Mouse (Mus musculus) embryonic facial prominence, embryonic 15.5 days (tissue): Measurements from ENCODE around the gene Dcxr. TPM values are rescaled to one million over a fixed set of nuclear protein-coding genes. Genes with fewer than 3 reads are reported as not detected.
A peak's percentile ranks its signal among the peaks of the same experiment; 100 is the strongest.
"Not testable (repeated sequence)": the region's sequence is repeated elsewhere in the genome, so short reads cannot be mapped to it uniquely, and the experiment has no call there.

Experiments used
- ATAC-seq: fragments of 200-750 bp; cut with Nextera tagmentation; 2 replicates; pipeline ENCODE4 v1.8.0; 2017; ENCODE audit warnings: low read depth, moderate TSS enrichment; ENCODE audit not compliant: insufficient number of reproducible peaks, low FRiP score, low TSS enrichment
- H3K27ac ChIP-seq: fragments of 300-500 bp; sonication (generic); replicated peaks from 2 replicates; pipeline ENCODE4 v1.5.1; 2015; ENCODE audit warnings: mild to moderate bottlenecking, inconsistent platforms
- H3K27me3 ChIP-seq: fragments of 300-500 bp; sonication (generic); 2 replicates; pipeline ENCODE4 v1.6.1; 2015; ENCODE audit warnings: inconsistent platforms
- H3K36me3 ChIP-seq: fragments of 300-500 bp; sonication (generic); 2 replicates; pipeline ENCODE4 v1.6.1; 2015; ENCODE audit warnings: mild to moderate bottlenecking, inconsistent platforms
- H3K4me1 ChIP-seq: fragments of 300-500 bp; sonication (generic); 2 replicates; pipeline ENCODE4 v1.6.1; 2015; ENCODE audit warnings: inconsistent platforms
- H3K4me2 ChIP-seq: fragments of 300-500 bp; sonication (generic); replicated peaks from 2 replicates; pipeline ENCODE4 v1.6.1; 2015; ENCODE audit warnings: mild to moderate bottlenecking, inconsistent platforms
- H3K4me3 ChIP-seq: fragments of 300-500 bp; sonication (generic); replicated peaks from 2 replicates; pipeline ENCODE4 v1.5.1; 2015; ENCODE audit warnings: mild to moderate bottlenecking, inconsistent platforms
- H3K9ac ChIP-seq: fragments of 300-500 bp; sonication (generic); 2 replicates; pipeline ENCODE4 v1.6.1; 2015; ENCODE audit warnings: inconsistent platforms
- H3K9me3 ChIP-seq: fragments of 300-500 bp; sonication (generic); replicated peaks from 2 replicates; pipeline ENCODE4 v1.6.1; 2016; ENCODE audit warnings: inconsistent platforms
- WGBS: fragments of 180-500 bp; shearing (Covaris S2); methylation state at CpG from one replicate; pipeline ENCODE4 v1.1.7; 2015; 5-methylcytosine and 5-hydroxymethylcytosine counted together
- polyA plus RNA-seq: library from polyadenylated mRNA; unstranded; fragments of >200 nt; fragmentation: Nextera tagmentation; extraction: Ambion mirVana; gene quantifications from 2 replicates; pipeline ENCODE4 v1.2.1, GENCODE M21; 2015

The Dcxr gene
- polyA plus RNA-seq: 35.9 and 36.6 TPM in 2 replicates

- H3K4me1 ChIP-seq: peaks cover 31% of the 10 kb centered on the region
- H3K36me3 ChIP-seq: no peaks in the 10 kb centered on the region
- peak within 1 kb of the TSS; percentile 67 for H3K4me3 ChIP-seq
- no peaks in the 10 kb centered on the region for H3K9me3 ChIP-seq
- WGBS: 1% methylated on average over 14 of the region's 14 CpGs
- H3K27me3 ChIP-seq: no peaks in the 10 kb centered on the region
- peak within 1 kb of the TSS; percentile 45 for H3K9ac ChIP-seq
- H3K4me2 ChIP-seq: peak within 1 kb of the TSS; percentile 93
- no peak within 1 kb of the TSS for H3K27ac ChIP-seq
- ATAC-seq: peak; percentile 82
These were observed at the start of gene Dcxr for GRCm38 (mm10) chr11:120727169-120727527. TSS of gene Dcxr (minus strand) at chr11:120727281.

GRCm38 (mm10) chr11:120775774-120776469, 48.8 kb upstream of the Dcxr start:
- Histone ChIP-seq H3K36me3 (0 out of 2 replicates have a peak, but pooled peaks cover 4% of the 10 kb centered on the region), H3K27me3 (no peaks in the 10 kb centered on the region), H3K4me2 (no peak overlapping the region), H3K9ac (no peak overlapping the region), H3K27ac (no peak overlapping the region), H3K4me1 (peaks cover 9% of the 10 kb centered on the region), H3K9me3 (no peaks in the 10 kb centered on the region), H3K4me3 (no peak overlapping the region)
- 26% methylated on average over 15 of the region's 15 CpGs for WGBS
- peak; percentile 86 for ATAC-seq

- no peak for ATAC-seq
- H3K4me1 ChIP-seq: peaks cover 9% of the 10 kb centered on the region
- H3K4me3 ChIP-seq: no peak overlapping the region
- no peaks in the 10 kb centered on the region for H3K27me3 ChIP-seq
- no peaks in the 10 kb centered on the region for H3K9me3 ChIP-seq
- H3K4me2 ChIP-seq: no peak overlapping the region
- H3K9ac ChIP-seq: no peak overlapping the region
- WGBS: 71% methylated on average over 7 of the region's 7 CpGs
- no peak overlapping the region for H3K27ac ChIP-seq
- no peaks in the 10 kb centered on the region for H3K36me3 ChIP-seq
These were observed 46.5 kb upstream of the Dcxr start for GRCm38 (mm10) chr11:120773463-120774190.

- no peak overlapping the region for H3K27ac ChIP-seq
- no peaks in the 10 kb centered on the region for H3K9me3 ChIP-seq
- no peak for ATAC-seq
- H3K4me2 ChIP-seq: no peak overlapping the region
- peaks cover 9% of the 10 kb centered on the region for H3K4me1 ChIP-seq
- WGBS: 80% methylated on average over 3 of the region's 3 CpGs
- H3K9ac ChIP-seq: no peak overlapping the region
- H3K36me3 ChIP-seq: no peaks in the 10 kb centered on the region
- no peak overlapping the region for H3K4me3 ChIP-seq
- no peaks in the 10 kb centered on the region for H3K27me3 ChIP-seq
These were observed 45.7 kb upstream of the Dcxr start for GRCm38 (mm10) chr11:120772749-120773148.

- Histone ChIP-seq H3K36me3 (no peaks in the 10 kb centered on the region), H3K9me3 (no peaks in the 10 kb centered on the region), H3K27me3 (no peaks in the 10 kb centered on the region), H3K4me3 (no peak overlapping the region), H3K4me1 (no peaks in the 10 kb centered on the region), H3K27ac (no peak overlapping the region), H3K4me2 (no peak overlapping the region), H3K9ac (no peak overlapping the region)
- WGBS: 67% methylated on average over 1 of the region's 1 CpGs
- ATAC-seq: no peak
These were observed 41.1 kb upstream of the Dcxr start for GRCm38 (mm10) chr11:120768206-120768605.

- not testable (repeated sequence) for H3K4me3 ChIP-seq, H3K36me3 ChIP-seq, H3K27ac ChIP-seq, ATAC-seq, H3K9ac ChIP-seq, H3K4me2 ChIP-seq, H3K27me3 ChIP-seq, H3K4me1 ChIP-seq, H3K9me3 ChIP-seq
- WGBS: 65% methylated on average over 3 of the region's 7 CpGs
These were observed 39.9 kb upstream of the Dcxr start for GRCm38 (mm10) chr11:120767023-120767422.

GRCm38 (mm10) chr11:120763121-120763999, 36.3 kb upstream of the Dcxr start:
- H3K36me3 ChIP-seq, H3K27ac ChIP-seq, H3K4me3 ChIP-seq, H3K9me3 ChIP-seq, H3K27me3 ChIP-seq, H3K9ac ChIP-seq, H3K4me1 ChIP-seq: not testable (repeated sequence)
- H3K4me2 ChIP-seq: peak overlapping the region; percentile 8; the same call in 1 of the 2 replicates
- WGBS: 2% methylated on average over 10 of the region's 23 CpGs
- peak; percentile 52 for ATAC-seq

GRCm38 (mm10) chr11:120762672-120763041, 35.6 kb upstream of the Dcxr start, which contains the start of gene Hmga1b:
TSS of gene Hmga1b (plus strand) at chr11:120762794.
- H3K9ac ChIP-seq, H3K9me3 ChIP-seq, H3K4me3 ChIP-seq, H3K36me3 ChIP-seq, H3K4me1 ChIP-seq, ATAC-seq, H3K27me3 ChIP-seq: not testable (repeated sequence)
- Histone ChIP-seq H3K4me2 (peak within 1 kb of the TSS; percentile 8; the same call in 1 of the 2 replicates), H3K27ac (0 out of 2 replicates have a peak within 1 kb of the TSS, but pooled peaks have one; percentile 22)
- 11% methylated on average over 14 of the region's 14 CpGs for WGBS

- no peak overlapping the region for H3K27ac ChIP-seq
- 67% methylated on average over 14 of the region's 14 CpGs for WGBS
- H3K9me3 ChIP-seq: peaks cover 5% of the 10 kb centered on the region; the same call in 1 of the 2 replicates
- H3K4me1 ChIP-seq: peaks cover 6% of the 10 kb centered on the region
- no peak overlapping the region for H3K4me3 ChIP-seq
- no peak overlapping the region for H3K9ac ChIP-seq
- no peaks in the 10 kb centered on the region for H3K36me3 ChIP-seq
- ATAC-seq: no peak
- H3K27me3 ChIP-seq: 0 out of 2 replicates have a peak, but pooled peaks cover 3% of the 10 kb centered on the region
- H3K4me2 ChIP-seq: 0 out of 2 replicates have a peak overlapping the region, but pooled peaks have one; percentile 8
These were observed 35.0 kb upstream of the Dcxr start for GRCm38 (mm10) chr11:120761811-120762671.

GRCm38 (mm10) chr11:120760236-120760635, 33.2 kb upstream of the Dcxr start:
- Histone ChIP-seq H3K4me1 (peaks cover 6% of the 10 kb centered on the region), H3K4me3 (no peak overlapping the region), H3K4me2 (no peak overlapping the region), H3K27ac (no peak overlapping the region), H3K27me3 (0 out of 2 replicates have a peak, but pooled peaks cover 3% of the 10 kb centered on the region), H3K9ac (no peak overlapping the region), H3K36me3 (no peaks in the 10 kb centered on the region), H3K9me3 (peaks cover 5% of the 10 kb centered on the region; the same call in 1 of the 2 replicates)
- 75% methylated on average over 9 of the region's 9 CpGs for WGBS
- no peak for ATAC-seq
